Mouse (Mus musculus) midbrain, embryonic 14.5 days (tissue): ENCODE measurements around the gene Olfr401. TPM values are rescaled to one million over a fixed set of nuclear protein-coding genes. Genes with fewer than 3 reads are reported as not detected.
"Not testable (repeated sequence)": the region's sequence is repeated elsewhere in the genome, so short reads cannot be mapped to it uniquely, and the experiment has no call there.

Source experiments
- ATAC-seq: fragments of 200-750 bp; cut with Nextera tagmentation; 2 replicates; pipeline ENCODE4 v1.8.0; 2017; ENCODE audit warnings: moderate number of reproducible peaks, moderate library complexity; ENCODE audit not compliant: low FRiP score, low TSS enrichment
- DNase-seq: peaks from one replicate; pipeline ENCODE4 v3.0.0-alpha.2; 2015
- H3K27ac ChIP-seq: fragments of 300-500 bp; sonication (generic); replicated peaks from 2 replicates; pipeline ENCODE4 v1.5.1; 2014; ENCODE audit warnings: mild to moderate bottlenecking, low read depth, low read length, moderate library complexity
- H3K27me3 ChIP-seq: fragments of 300-500 bp; sonication (generic); 2 replicates; pipeline ENCODE4 v1.6.1; 2014; ENCODE audit warnings: low read length, control low read depth, mixed read lengths; ENCODE audit not compliant: control insufficient read depth, insufficient read depth
- H3K36me3 ChIP-seq: fragments of 300-500 bp; sonication (generic); 2 replicates; pipeline ENCODE4 v1.6.1; 2014; ENCODE audit warnings: low read length, control low read depth; ENCODE audit not compliant: control insufficient read depth, insufficient read depth
- H3K4me1 ChIP-seq: fragments of 300-500 bp; sonication (generic); 2 replicates; pipeline ENCODE4 v1.6.1; 2014; ENCODE audit warnings: mild to moderate bottlenecking, antibody characterized with exemption, low read length, control low read depth; ENCODE audit not compliant: control insufficient read depth, insufficient read depth
- H3K4me2 ChIP-seq: fragments of 300-500 bp; sonication (generic); 2 replicates; pipeline ENCODE4 v1.6.1; 2014; ENCODE audit warnings: mild to moderate bottlenecking, low read length, moderate library complexity
- H3K4me3 ChIP-seq: fragments of 300-500 bp; sonication (generic); replicated peaks from 2 replicates; pipeline ENCODE4 v1.5.1; 2014; ENCODE audit warnings: low read depth, low read length
- H3K9ac ChIP-seq: fragments of 300-500 bp; sonication (generic); replicated peaks from 2 replicates; pipeline ENCODE4 v1.6.1; 2014; ENCODE audit warnings: mild to moderate bottlenecking, low read length, moderate library complexity
- H3K9me3 ChIP-seq: fragments of 300-500 bp; sonication (generic); 2 replicates; pipeline ENCODE4 v1.6.1; 2016; ENCODE audit warnings: low read length, control low read depth, mixed read lengths; ENCODE audit not compliant: control insufficient read depth
- WGBS: fragments of 180-500 bp; shearing (Covaris S2); extraction: QIAGEN DNeasy Blood & Tissue Kit; methylation state at CpG from one replicate; pipeline ENCODE4 v1.1.7; 2014; 5-methylcytosine and 5-hydroxymethylcytosine counted together
- polyA plus RNA-seq: library from polyadenylated mRNA; unstranded; fragments of >200 nt; fragmentation: Nextera tagmentation; extraction: Ambion mirVana; gene quantifications from 2 replicates; pipeline ENCODE4 v1.2.1, GENCODE M21; 2014

Gene Olfr401
- polyA plus RNA-seq, result not detected in 2 replicates

GRCm38 (mm10) chr11:74113412-74113811 lies at the start of gene Olfr401:
TSS of gene Olfr401 (plus strand) at chr11:74113712.
- H3K4me1 ChIP-seq, result no peaks in the 10 kb centered on the region
- H3K4me2 ChIP-seq, result no peak within 1 kb of the TSS
- no peak within 1 kb of the TSS for H3K27ac ChIP-seq
- ATAC-seq, result no peak
- H3K9me3 ChIP-seq, result peaks cover 11% of the 10 kb centered on the region; the same call in 1 of the 2 replicates
- no peak within 1 kb of the TSS for H3K9ac ChIP-seq
- H3K27me3 ChIP-seq, result no peaks in the 10 kb centered on the region
- H3K4me3 ChIP-seq, result no peak within 1 kb of the TSS
- no peaks in the 10 kb centered on the region for H3K36me3 ChIP-seq
- no peak for DNase-seq

GRCm38 (mm10) chr11:74069655-74070054 lies 43.9 kb upstream of the Olfr401 start, which contains the start of gene Zfp616:
TSS of gene Zfp616 (plus strand) at chr11:74069955.
- 92% methylated on average over 1 of the region's 1 CpGs for WGBS

GRCm38 (mm10) chr11:74100724-74101123 lies 12.8 kb upstream of the Olfr401 start:
- H3K9me3 ChIP-seq, result peaks cover 15% of the 10 kb centered on the region; the same call in 1 of the 2 replicates
- no peak overlapping the region for H3K4me2 ChIP-seq

More at GRCm38 (mm10) chr11:74069655-74070054, 43.9 kb upstream of the Olfr401 start, which contains the start of gene Zfp616:
- Histone ChIP-seq H3K36me3 (no peaks in the 10 kb centered on the region), H3K27ac (no peak within 1 kb of the TSS), H3K4me1 (no peaks in the 10 kb centered on the region), H3K4me2 (no peak within 1 kb of the TSS), H3K27me3 (no peaks in the 10 kb centered on the region), H3K9ac (no peak within 1 kb of the TSS), H3K9me3 (peaks cover 8% of the 10 kb centered on the region; the same call in 1 of the 2 replicates), H3K4me3 (no peak within 1 kb of the TSS)
- no peak for ATAC-seq
- no peak for DNase-seq

GRCm38 (mm10) chr11:74101507-74101906 lies 12.0 kb upstream of the Olfr401 start:
- Histone ChIP-seq H3K4me3 (no peak overlapping the region), H3K4me2 (no peak overlapping the region), H3K9me3 (peaks cover 19% of the 10 kb centered on the region; the same call in 1 of the 2 replicates), H3K36me3 (no peaks in the 10 kb centered on the region), H3K27ac (no peak overlapping the region), H3K27me3 (no peaks in the 10 kb centered on the region), H3K9ac (no peak overlapping the region), H3K4me1 (no peaks in the 10 kb centered on the region)
- 51% methylated on average over 2 of the region's 2 CpGs for WGBS
- no peak for DNase-seq
- ATAC-seq, result no peak

More at GRCm38 (mm10) chr11:74100724-74101123, 12.8 kb upstream of the Olfr401 start:
- ATAC-seq (no peak), DNase-seq (no peak)
- no peak overlapping the region for H3K27ac ChIP-seq
- H3K4me3 ChIP-seq, result no peak overlapping the region
- no peaks in the 10 kb centered on the region for H3K27me3 ChIP-seq
- H3K36me3 ChIP-seq, result no peaks in the 10 kb centered on the region
- no peak overlapping the region for H3K9ac ChIP-seq
- H3K4me1 ChIP-seq, result no peaks in the 10 kb centered on the region
- WGBS, result 85% methylated on average over 2 of the region's 2 CpGs

GRCm38 (mm10) chr11:74105066-74105465 lies 8.4 kb upstream of the Olfr401 start:
- Histone ChIP-seq H3K36me3 (no peaks in the 10 kb centered on the region), H3K4me2 (no peak overlapping the region), H3K27ac (no peak overlapping the region), H3K9ac (no peak overlapping the region), H3K27me3 (no peaks in the 10 kb centered on the region), H3K4me3 (no peak overlapping the region), H3K4me1 (no peaks in the 10 kb centered on the region), H3K9me3 (peaks cover 10% of the 10 kb centered on the region; the same call in 1 of the 2 replicates)
- ATAC-seq (no peak), DNase-seq (peak; percentile 0)
- 41% methylated on average over 5 of the region's 5 CpGs for WGBS

- H3K4me2 ChIP-seq, H3K27ac ChIP-seq, H3K27me3 ChIP-seq, H3K9ac ChIP-seq, DNase-seq, H3K4me3 ChIP-seq, H3K36me3 ChIP-seq, H3K4me1 ChIP-seq, ATAC-seq: not testable (repeated sequence)
- WGBS, result 24% methylated on average over 1 of the region's 1 CpGs
- peaks cover 33% of the 10 kb centered on the region for H3K9me3 ChIP-seq
Measured at GRCm38 (mm10) chr11:74140001-74140400, 26.5 kb downstream of the Olfr401 start.

GRCm38 (mm10) chr11:74145866-74146265 lies 32.4 kb downstream of the Olfr401 start:
- Histone ChIP-seq H3K27ac (no peak overlapping the region), H3K4me2 (no peak overlapping the region), H3K36me3 (no peaks in the 10 kb centered on the region), H3K4me1 (no peaks in the 10 kb centered on the region), H3K27me3 (no peaks in the 10 kb centered on the region), H3K9ac (no peak overlapping the region), H3K4me3 (no peak overlapping the region), H3K9me3 (peaks cover 31% of the 10 kb centered on the region)
- DNase-seq (no peak), ATAC-seq (no peak)

GRCm38 (mm10) chr11:74153229-74153628 lies 39.7 kb downstream of the Olfr401 start, which contains the start of gene Olfr402:
TSS of gene Olfr402 (plus strand) at chr11:74153529.
- ATAC-seq, result no peak
- WGBS, result 60% methylated on average over 3 of the region's 3 CpGs
- Histone ChIP-seq H3K27ac (no peak within 1 kb of the TSS), H3K36me3 (no peaks in the 10 kb centered on the region), H3K4me2 (no peak within 1 kb of the TSS), H3K9ac (no peak within 1 kb of the TSS), H3K4me3 (no peak within 1 kb of the TSS), H3K4me1 (no peaks in the 10 kb centered on the region), H3K27me3 (no peaks in the 10 kb centered on the region), H3K9me3 (peaks cover 19% of the 10 kb centered on the region)
- DNase-seq, result no peak

GRCm38 (mm10) chr11:74168771-74169170 lies 55.3 kb downstream of the Olfr401 start:
- Histone ChIP-seq H3K36me3 (no peaks in the 10 kb centered on the region), H3K4me1 (no peaks in the 10 kb centered on the region), H3K27me3 (no peaks in the 10 kb centered on the region), H3K27ac (no peak overlapping the region), H3K4me2 (no peak overlapping the region), H3K9me3 (peaks cover 7% of the 10 kb centered on the region), H3K4me3 (no peak overlapping the region), H3K9ac (no peak overlapping the region)
- ATAC-seq (no peak), DNase-seq (no peak)
